ENCODE assay signal across 8 mouse cellular contexts in the genomic region with DNA sequence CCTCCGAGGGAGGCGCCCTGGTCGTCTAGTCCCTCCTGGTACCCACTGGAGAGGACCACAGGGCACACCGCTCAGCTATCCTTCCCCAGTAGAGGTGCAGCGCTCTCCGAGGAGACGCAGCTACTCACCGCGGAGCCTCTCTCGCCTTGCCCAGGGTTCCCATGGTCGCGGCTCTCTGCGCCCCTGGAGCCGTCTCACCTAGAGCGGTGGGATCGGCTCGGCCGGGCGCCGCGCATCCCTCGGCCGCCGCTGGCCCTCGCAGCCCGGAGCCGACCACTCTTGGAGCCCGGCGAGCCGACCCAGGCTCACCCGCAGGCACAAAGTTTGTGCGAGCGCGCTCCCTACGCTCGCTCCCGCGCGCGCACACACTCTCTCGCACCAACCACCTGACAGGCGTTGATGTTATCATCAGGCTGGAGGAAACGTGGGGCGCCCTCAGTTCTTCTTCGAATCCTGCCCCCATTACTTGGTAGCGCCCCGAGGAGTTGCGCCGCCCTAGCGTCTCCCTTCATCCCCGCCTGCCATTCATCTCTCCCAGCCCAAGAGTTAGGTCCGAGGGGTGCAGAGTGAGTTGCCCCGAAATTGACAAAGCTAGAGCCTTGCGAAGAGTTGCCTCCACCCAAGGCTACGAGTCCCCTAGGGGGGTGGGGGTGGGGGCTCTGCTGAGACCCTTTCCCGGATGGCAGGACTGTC. TPM values are rescaled to one million over a fixed set of nuclear protein-coding genes. Genes with fewer than 3 reads are reported as not detected.
DNase-seq lines count a peak whose midpoint lies in the region; ATAC-seq lines count a peak whose summit lies in the region.

Gene Rasgrp1, minus strand, starts transcription at position 455 of the 693 bp plus-strand sequence.

- peaks cover 18% of the 10 kb centered on the region for H3K4me1 ChIP-seq in heart, embryonic 10.5 days
- peaks cover 9% of the 10 kb centered on the region for H3K4me1 ChIP-seq in midbrain, embryonic 14.5 days (ENCODE audit: control insufficient read depth, insufficient read depth, low read length)

- no peaks in the 10 kb centered on the region for H3K36me3 ChIP-seq in heart, embryonic 10.5 days
- H3K36me3 ChIP-seq in midbrain, embryonic 14.5 days (ENCODE audit: control insufficient read depth, insufficient read depth, low read length), result no peaks in the 10 kb centered on the region

- H3K27ac ChIP-seq in heart, embryonic 10.5 days, result peak within 1 kb of the TSS; percentile 56
- no peak within 1 kb of the TSS for H3K27ac ChIP-seq in midbrain, embryonic 14.5 days (replicated peaks; ENCODE audit: low read depth, low read length)

- peak; percentile 46 for DNase-seq in adrenal gland, postnatal 14 days
- DNase-seq in adrenal gland, postnatal 4 days (ENCODE audit: low spot score in 2 of 2), result no peak
- DNase-seq in embryo, embryonic 10 days (ENCODE audit: low spot score), result peak; percentile 32
- no peak for DNase-seq in heart, embryonic 10.5 days (ENCODE audit: low spot score)
- peak; percentile 23 for DNase-seq in kidney, adult 9 months
- DNase-seq in liver, result peak; percentile 9
- peak; percentile 62 for DNase-seq in midbrain, embryonic 14.5 days
- DNase-seq in spleen, postnatal 36 days (ENCODE audit: low spot score in 2 of 2), result peak; percentile 84 to 86

- ATAC-seq in midbrain, embryonic 14.5 days (ENCODE audit: low FRiP score, low TSS enrichment), result peak; percentile 78

- 2% methylated on average over 56 of the region's 56 CpGs for WGBS in heart, embryonic 10.5 days
- 1% methylated on average over 56 of the region's 56 CpGs for WGBS in midbrain, embryonic 14.5 days

- peaks cover 44% of the 10 kb centered on the region for H3K27me3 ChIP-seq in heart, embryonic 10.5 days (ENCODE audit: insufficient read depth, poor library complexity, severe bottlenecking)
- peaks cover 16% of the 10 kb centered on the region; the same call in 1 of the 2 replicates for H3K27me3 ChIP-seq in midbrain, embryonic 14.5 days (ENCODE audit: control insufficient read depth, insufficient read depth, low read length)

- peak within 1 kb of the TSS; percentile 40; the same call in 1 of the 2 replicates for H3K9ac ChIP-seq in midbrain, embryonic 14.5 days (replicated peaks; ENCODE audit: low read length)

- H3K9me3 ChIP-seq in heart, embryonic 10.5 days, result no peaks in the 10 kb centered on the region
- H3K9me3 ChIP-seq in midbrain, embryonic 14.5 days (ENCODE audit: control insufficient read depth, low read length), result no peaks in the 10 kb centered on the region

- H3K4me3 ChIP-seq in heart, embryonic 10.5 days, result peak within 1 kb of the TSS; percentile 71
- H3K4me3 ChIP-seq in midbrain, embryonic 14.5 days (replicated peaks; ENCODE audit: low read depth, low read length), result peak within 1 kb of the TSS; percentile 51

- H3K4me2 ChIP-seq in midbrain, embryonic 14.5 days (ENCODE audit: low read length), result peak within 1 kb of the TSS; percentile 94

RNA-seq across cellular contexts. Expression of gene Rasgrp1, which starts in this region (rescaled TPM):
- total RNA-seq in adrenal gland, postnatal 14 days (2021), result 1.7 and 9.8 TPM in 2 replicates
- total RNA-seq in adrenal gland, postnatal 4 days (2021), result 1 to 10 TPM; 1.4 to 1.7 TPM
- polyA plus RNA-seq in heart, embryonic 10.5 days (2016; fragmentation: Nextera tagmentation; extraction: Ambion mirVana), result 0.25 and 0.46 TPM in 2 replicates
- 1.7 and 1.8 TPM in 2 replicates for polyA plus RNA-seq in midbrain, embryonic 14.5 days (2014; fragmentation: Nextera tagmentation; extraction: Ambion mirVana)

Comparison
In these comparisons a context has a peak if more than half of its experiments do, and no peak if none do; other contexts are left out.
1. DNase-seq: peak in adrenal gland, postnatal 14 days (single experiment), embryo, embryonic 10 days (single experiment), kidney, adult 9 months (single experiment), liver (single experiment), midbrain, embryonic 14.5 days (single experiment) and spleen, postnatal 36 days (2 of 2); none in adrenal gland, postnatal 4 days (0 of 2) and heart, embryonic 10.5 days (single experiment).